Mouse (Mus musculus): Measurements from ENCODE around the gene Alox5. TPM values are rescaled to one million over a fixed set of nuclear protein-coding genes. Genes with fewer than 3 reads are reported as not detected.

Gene Alox5
- polyA plus RNA-seq, 1 experiment from 2014 or later: 0.75 TPM

Other genes starting within 250 kb of the Alox5 start
- gene Zfand4, start 197.0 kb downstream of the Alox5 start, polyA plus RNA-seq (2015; fragmentation: Nextera tagmentation; extraction: Ambion mirVana): 6.1 and 7.2 TPM in 2 replicates
- 64.4 and 68.3 TPM in 2 replicates for gene March8, start 123.2 kb downstream of the Alox5 start, polyA plus RNA-seq (2015; fragmentation: Nextera tagmentation; extraction: Ambion mirVana)
- not detected in 2 replicates for gene Olfr211, start 27.9 kb upstream of the Alox5 start, polyA plus RNA-seq (2015; fragmentation: Nextera tagmentation; extraction: Ambion mirVana)
- gene Olfr212, start 45.3 kb upstream of the Alox5 start, polyA plus RNA-seq (2015; fragmentation: Nextera tagmentation; extraction: Ambion mirVana): not detected in 2 replicates
- gene Olfr213, start 77.3 kb upstream of the Alox5 start, polyA plus RNA-seq (2015; fragmentation: Nextera tagmentation; extraction: Ambion mirVana): not detected in 2 replicates
- gene Gm5580, start 90.0 kb upstream of the Alox5 start, polyA plus RNA-seq (2015; fragmentation: Nextera tagmentation; extraction: Ambion mirVana): 0.39 and 0.43 TPM in 2 replicates
- 0.05 TPM in 1 of 2 replicates, not detected in the other for gene Olfr214, start 93.1 kb upstream of the Alox5 start, polyA plus RNA-seq (2015; fragmentation: Nextera tagmentation; extraction: Ambion mirVana)
- gene Olfr215, start 123.0 kb upstream of the Alox5 start, polyA plus RNA-seq (2015; fragmentation: Nextera tagmentation; extraction: Ambion mirVana): not detected in 2 replicates
- 131 and 135 TPM in 2 replicates for gene Zfp422, start 167.8 kb upstream of the Alox5 start, polyA plus RNA-seq (2015; fragmentation: Nextera tagmentation; extraction: Ambion mirVana)
- 10.8 and 12.2 TPM in 2 replicates for gene Depp1, start 189.4 kb upstream of the Alox5 start, polyA plus RNA-seq (2015; fragmentation: Nextera tagmentation; extraction: Ambion mirVana)
- gene Rassf4, start 212.8 kb upstream of the Alox5 start, polyA plus RNA-seq (2015; fragmentation: Nextera tagmentation; extraction: Ambion mirVana): 29.4 and 29.9 TPM in 2 replicates